Mouse (Mus musculus) olfactory bulb, adult 2 months (tissue): ENCODE data around the gene Pcx.

Source experiments
- CTCF ChIP-seq: fragments of 200-500 bp; IDR thresholded peaks from 2 replicates; pipeline ENCODE4 v1.5.1; 2012; ENCODE audit warnings: low read depth, mild to moderate bottlenecking, low read length, moderate library complexity; ENCODE audit not compliant: insufficient read depth
- POLR2A ChIP-seq: fragments of 200-500 bp; IDR thresholded peaks from 2 replicates; pipeline ENCODE4 v1.6.1; 2012; ENCODE audit warnings: mild to moderate bottlenecking, low read depth, low read length, moderate library complexity; ENCODE audit not compliant: insufficient read depth

DNA sequence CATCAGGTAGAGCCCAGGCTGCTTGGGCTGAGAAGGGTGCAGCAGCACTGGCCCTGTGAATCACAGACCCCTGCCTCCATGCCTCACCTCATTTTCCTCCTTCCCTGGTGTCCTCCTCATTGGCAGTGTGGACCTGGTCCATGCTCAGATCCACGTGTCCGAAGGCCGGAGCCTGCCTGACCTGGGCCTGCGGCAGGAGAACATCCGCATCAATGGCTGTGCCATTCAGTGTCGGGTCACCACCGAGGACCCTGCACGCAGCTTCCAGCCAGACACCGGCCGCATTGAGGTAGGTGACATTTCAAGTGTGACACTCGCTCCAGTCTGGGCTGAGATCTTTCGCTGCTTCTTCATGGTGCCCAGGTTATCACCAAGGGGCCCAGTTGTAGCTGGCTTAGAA is 97.1 kb downstream of the Pcx start:
- TF ChIP-seq CTCF (no peak), POLR2A (no peak)
